Mouse (Mus musculus) cerebellum, postnatal 25 days (tissue): Measurements from ENCODE around the gene Slmap.
A peak's percentile ranks its signal among the peaks of the same experiment; 100 is the strongest.
"Not testable (repeated sequence)": the region's sequence is repeated elsewhere in the genome, so short reads cannot be mapped to it uniquely, and the experiment has no call there.

Source experiments
- DNase-seq, 2 experiments: peaks; one replicate each; pipeline ENCODE4 v3.0.0; 2021; ENCODE audit warnings: mixed read lengths in 2 of 2

Slmap gene

DNA sequence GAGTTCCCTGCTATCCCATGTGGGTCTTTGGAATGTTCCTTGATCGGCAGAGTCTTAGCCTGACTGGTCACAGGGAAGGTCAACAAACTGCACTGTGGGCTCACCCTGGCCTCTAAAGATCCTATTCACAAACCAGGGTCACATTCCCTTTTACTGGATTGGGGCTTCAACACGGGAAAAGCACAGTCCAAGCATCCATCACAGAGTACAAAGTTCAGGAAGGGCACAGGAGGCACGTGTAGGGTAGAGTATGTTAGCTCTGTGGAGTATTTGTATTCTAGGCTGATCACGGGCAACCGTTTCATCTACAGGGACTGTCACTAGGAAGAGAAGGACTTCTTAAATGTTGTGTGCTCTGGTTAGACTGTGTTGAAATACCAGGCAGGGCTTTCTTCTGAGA lies 147.7 kb downstream of the Slmap start:
- DNase-seq: not testable (repeated sequence)

DNA sequence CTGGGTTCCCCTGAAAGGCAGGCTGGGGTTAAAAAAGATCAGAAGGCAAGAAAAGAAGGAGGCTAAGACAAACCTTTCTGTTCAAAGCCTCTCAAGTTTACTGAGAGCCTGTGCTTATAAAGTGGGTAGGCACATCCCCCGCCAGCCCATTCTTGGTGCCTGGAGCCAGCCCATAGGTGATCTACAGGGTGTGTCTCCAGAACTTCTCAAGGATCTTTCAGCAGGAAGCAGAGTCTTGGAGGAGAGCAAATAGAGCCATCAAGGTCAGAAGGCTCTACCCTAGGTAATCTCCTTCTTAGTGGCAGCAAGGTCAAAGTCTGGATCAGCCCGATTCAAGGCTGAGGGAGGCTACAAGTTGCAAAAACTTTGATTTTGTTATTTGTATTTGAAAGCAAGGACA lies 149.1 kb downstream of the Slmap start:
- DNase-seq: not testable (repeated sequence)

- no peak for DNase-seq
Observed at GRCm38 (mm10) chr14:26379071-26379470, 155.7 kb downstream of the Slmap start.

- DNase-seq: peak; percentile 19 to 62
Observed at GRCm38 (mm10) chr14:26376652-26377051, 158.1 kb downstream of the Slmap start.
